21 mouse cellular contexts compared by ENCODE assay signal in genomic region chr14:34860891-34861780, GRCm38 (mm10). TPM values are rescaled to one million over a fixed set of nuclear protein-coding genes. Genes with fewer than 3 reads are reported as not detected.
A peak's percentile ranks its signal among the peaks of the same experiment; 100 is the strongest.
DNase-seq lines count a peak whose midpoint lies in the region; ATAC-seq and TF ChIP-seq lines count a peak whose summit lies in the region.
"Had no signal": no experiment of that assay in that cellular context is flagged by ENCODE, and none has a peak within 500 bp of the region (broad histone marks: within the 10 kb centered on the region; RNA-seq: fewer than 3 reads in every experiment).

No protein-coding gene starts in this region.

- WGBS in kidney, embryonic 14.5 days = 79% methylated on average over 9 of the region's 9 CpGs
- 48% methylated on average over 9 of the region's 9 CpGs for WGBS in kidney, adult 2 months

- no peak overlapping the region for H3K27ac ChIP-seq in kidney, embryonic 14.5 days (ENCODE audit: low read depth, low read length)
- peak overlapping the region; percentile 51 for H3K27ac ChIP-seq in kidney, adult 2 months (ENCODE audit: insufficient read depth, low read depth, low read length)
- H3K27ac ChIP-seq: embryonic facial prominence, embryonic 12.5 days; heart, adult 2 months; hindbrain, postnatal 0 days had no signal

- no peak for TF ChIP-seq CTCF in kidney, adult 2 months (conservative IDR thresholded peaks at IDR 0.05; ENCODE audit: insufficient read depth, insufficient read length, low read depth, low read length)

- ATAC-seq in kidney, embryonic 14.5 days (ENCODE audit: low FRiP score, low TSS enrichment) = no peak
- ATAC-seq: hindbrain, postnatal 0 days; intestine, postnatal 0 days; lung, postnatal 0 days had no signal

- no peaks in the 10 kb centered on the region for H3K36me3 ChIP-seq in kidney, embryonic 14.5 days (ENCODE audit: control insufficient read depth, insufficient read depth, low read length)
- H3K36me3 ChIP-seq in kidney, adult 2 months (ENCODE audit: control insufficient read depth, insufficient read depth, low read length) = no peaks in the 10 kb centered on the region
- H3K36me3 ChIP-seq: embryonic facial prominence, embryonic 12.5 days; G1E had no signal

- no peak for TF ChIP-seq POLR2A in kidney, adult 2 months (IDR thresholded peaks at IDR 0.05; ENCODE audit: low read depth, low read length)

- no peak overlapping the region for H3K9ac ChIP-seq in kidney, embryonic 14.5 days (ENCODE audit: low read depth, low read length)
- H3K9ac ChIP-seq: embryonic facial prominence, embryonic 12.5 days had no signal

- DNase-seq in kidney, adult 11 months = peak; percentile 73
- DNase-seq in ZHBTc4 (ENCODE audit: low read depth, low spot score) = peak; percentile 44
- DNase-seq in kidney, adult 2 months = peak; percentile 85
- peak; percentile 53 for DNase-seq in kidney, postnatal 14 days
- DNase-seq in layer of hippocampus, adult 18-20 months (ENCODE audit: low spot score in 2 of 2) = no peak
- DNase-seq in natural killer cell, adult 2 months (ENCODE audit: low spot score in 2 of 2) = no peak
- DNase-seq: adrenal gland, postnatal 25 days; cerebellum, adult 2 months; gastrocnemius, postnatal 14 days; heart, adult 2 months; heart, postnatal 4 days; liver; thymus, postnatal 25 days had no signal

- H3K4me2 ChIP-seq in kidney, embryonic 14.5 days (replicated peaks; ENCODE audit: low read depth, low read length) = no peak overlapping the region
- H3K4me2 ChIP-seq: embryonic facial prominence, embryonic 12.5 days; midbrain, embryonic 11.5 days had no signal

- H3K27me3 ChIP-seq in kidney, embryonic 14.5 days (ENCODE audit: control insufficient read depth, insufficient read depth, low read length) = no peaks in the 10 kb centered on the region
- no peaks in the 10 kb centered on the region for H3K27me3 ChIP-seq in kidney, adult 2 months (replicated peaks; ENCODE audit: control insufficient read depth, insufficient read depth, low read length)
- H3K27me3 ChIP-seq: embryonic facial prominence, embryonic 12.5 days had no signal

- no peaks in the 10 kb centered on the region for H3K9me3 ChIP-seq in kidney, embryonic 14.5 days (ENCODE audit: control insufficient read depth, low read length)
- H3K9me3 ChIP-seq: embryonic facial prominence, embryonic 12.5 days; G1E had no signal

- no peak overlapping the region for H3K4me3 ChIP-seq in kidney, embryonic 14.5 days (ENCODE audit: low read length)
- no peak overlapping the region for H3K4me3 ChIP-seq in kidney, adult 2 months (ENCODE audit: insufficient read depth, low read depth, low read length)
- H3K4me3 ChIP-seq: embryonic facial prominence, embryonic 12.5 days; heart, adult 2 months had no signal

- H3K4me1 ChIP-seq in kidney, embryonic 14.5 days (ENCODE audit: control insufficient read depth, insufficient read depth, low read length) = no peaks in the 10 kb centered on the region
- H3K4me1 ChIP-seq in kidney, adult 2 months (ENCODE audit: control insufficient read depth, insufficient read depth, low read length) = peaks cover 8% of the 10 kb centered on the region; the same call in 1 of the 2 replicates
- H3K4me1 ChIP-seq: embryonic facial prominence, embryonic 12.5 days had no signal

RNA-seq across cellular contexts. Expression of gene Grid1, which starts 41.2 kb away (rescaled TPM):
- polyA plus RNA-seq in kidney, embryonic 14.5 days (2014; fragmentation: Nextera tagmentation; extraction: Ambion mirVana) = 0.51 and 0.76 TPM in 2 replicates
- 1.3 and 1.4 TPM in 2 replicates for polyA plus RNA-seq in kidney, adult 2 months (2012; rRNA removed)
- 10 to 100 TPM; 51.1 to 53.0 TPM for total RNA-seq in layer of hippocampus, adult 18-20 months (2021)
- total RNA-seq: common myeloid progenitor, adult 5-6 weeks; heart, adult 2 months had no signal
- polyA plus RNA-seq: G1E had no signal

Comparison
In these comparisons a context has a peak if more than half of its experiments do, and no peak if none do; other contexts are left out.
1. DNase-seq: peak in kidney, adult 11 months (single experiment), ZHBTc4 (single experiment), kidney, adult 2 months (single experiment) and kidney, postnatal 14 days (single experiment); none in layer of hippocampus, adult 18-20 months (0 of 2) and natural killer cell, adult 2 months (0 of 2).